Mouse (Mus musculus): ENCODE measurements around the gene Kctd3. TPM values are rescaled to one million over a fixed set of nuclear protein-coding genes. Genes with fewer than 3 reads are reported as not detected.
"Not testable (repeated sequence)": the region's sequence is repeated elsewhere in the genome, so short reads cannot be mapped to it uniquely, and the experiment has no call there.

Kctd3 gene
- polyA plus RNA-seq, 1 experiment from 2014 or later, result 53.9 TPM

- no peak for ATAC-seq (ENCODE audit: low FRiP score, low TSS enrichment)
- Histone ChIP-seq H3K4me1 (ENCODE audit: control insufficient read depth, insufficient read depth, low read length) (no peaks in the 10 kb centered on the region), H3K36me3 (ENCODE audit: control insufficient read depth, insufficient read depth, low read length) (no peaks in the 10 kb centered on the region), H3K4me3 (replicated peaks; ENCODE audit: low read depth, low read length) (no peak overlapping the region), H3K9me3 (ENCODE audit: control insufficient read depth, low read length) (no peaks in the 10 kb centered on the region), H3K4me2 (ENCODE audit: low read length) (no peak overlapping the region), H3K27me3 (ENCODE audit: control insufficient read depth, insufficient read depth, low read length) (no peaks in the 10 kb centered on the region), H3K27ac (replicated peaks; ENCODE audit: low read depth, low read length) (no peak overlapping the region), H3K9ac (replicated peaks; ENCODE audit: low read length) (no peak overlapping the region)
- WGBS, result 85% methylated on average over 3 of the region's 3 CpGs
- no peak for DNase-seq
Observed at GRCm38 (mm10) chr1:189046831-189047230, 39.2 kb upstream of the Kctd3 start.

- WGBS, result 89% methylated on average over 3 of the region's 3 CpGs
- no peak overlapping the region for H3K4me2 ChIP-seq (ENCODE audit: low read length)
- no peak for DNase-seq
- H3K4me3 ChIP-seq (replicated peaks; ENCODE audit: low read depth, low read length), result no peak overlapping the region
- no peaks in the 10 kb centered on the region for H3K27me3 ChIP-seq (ENCODE audit: control insufficient read depth, insufficient read depth, low read length)
- no peak overlapping the region for H3K9ac ChIP-seq (replicated peaks; ENCODE audit: low read length)
- ATAC-seq (ENCODE audit: low FRiP score, low TSS enrichment), result no peak
- H3K27ac ChIP-seq (replicated peaks; ENCODE audit: low read depth, low read length), result no peak overlapping the region
- no peaks in the 10 kb centered on the region for H3K4me1 ChIP-seq (ENCODE audit: control insufficient read depth, insufficient read depth, low read length)
- no peaks in the 10 kb centered on the region for H3K9me3 ChIP-seq (ENCODE audit: control insufficient read depth, low read length)
- H3K36me3 ChIP-seq (ENCODE audit: control insufficient read depth, insufficient read depth, low read length), result no peaks in the 10 kb centered on the region
Observed at GRCm38 (mm10) chr1:189046301-189046700, 38.7 kb upstream of the Kctd3 start.

GRCm38 (mm10) chr1:189041261-189041660 is 33.6 kb upstream of the Kctd3 start:
- DNase-seq (no peak), ATAC-seq (ENCODE audit: low FRiP score, low TSS enrichment) (no peak)
- 91% methylated on average over 12 of the region's 12 CpGs for WGBS
- H3K27me3 ChIP-seq (ENCODE audit: control insufficient read depth, insufficient read depth, low read length), result no peaks in the 10 kb centered on the region
- H3K36me3 ChIP-seq (ENCODE audit: control insufficient read depth, insufficient read depth, low read length), result no peaks in the 10 kb centered on the region
- no peak overlapping the region for H3K9ac ChIP-seq (replicated peaks; ENCODE audit: low read length)
- H3K9me3 ChIP-seq (ENCODE audit: control insufficient read depth, low read length), result no peaks in the 10 kb centered on the region
- no peak overlapping the region for H3K4me3 ChIP-seq (replicated peaks; ENCODE audit: low read depth, low read length)
- H3K4me2 ChIP-seq (ENCODE audit: low read length), result no peak overlapping the region
- H3K4me1 ChIP-seq (ENCODE audit: control insufficient read depth, insufficient read depth, low read length), result no peaks in the 10 kb centered on the region
- H3K27ac ChIP-seq (replicated peaks; ENCODE audit: low read depth, low read length), result no peak overlapping the region

- Histone ChIP-seq H3K36me3 (ENCODE audit: control insufficient read depth, insufficient read depth, low read length) (no peaks in the 10 kb centered on the region), H3K4me3 (replicated peaks; ENCODE audit: low read depth, low read length) (no peak overlapping the region), H3K4me1 (ENCODE audit: control insufficient read depth, insufficient read depth, low read length) (no peaks in the 10 kb centered on the region), H3K9ac (replicated peaks; ENCODE audit: low read length) (no peak overlapping the region), H3K9me3 (ENCODE audit: control insufficient read depth, low read length) (no peaks in the 10 kb centered on the region), H3K27me3 (ENCODE audit: control insufficient read depth, insufficient read depth, low read length) (no peaks in the 10 kb centered on the region), H3K4me2 (ENCODE audit: low read length) (no peak overlapping the region), H3K27ac (replicated peaks; ENCODE audit: low read depth, low read length) (no peak overlapping the region)
- no peak for DNase-seq
- WGBS, result 92% methylated on average over 5 of the region's 5 CpGs
- no peak for ATAC-seq (ENCODE audit: low FRiP score, low TSS enrichment)
Observed at GRCm38 (mm10) chr1:189039348-189039747, 31.7 kb upstream of the Kctd3 start.

GRCm38 (mm10) chr1:189032817-189033216 is 25.2 kb upstream of the Kctd3 start:
- not testable (repeated sequence) for H3K36me3 ChIP-seq (ENCODE audit: control insufficient read depth, insufficient read depth, low read length); H3K27ac ChIP-seq (replicated peaks; ENCODE audit: low read depth, low read length); DNase-seq; H3K9ac ChIP-seq (replicated peaks; ENCODE audit: low read length); H3K4me3 ChIP-seq (replicated peaks; ENCODE audit: low read depth, low read length); H3K4me2 ChIP-seq (ENCODE audit: low read length); H3K4me1 ChIP-seq (ENCODE audit: control insufficient read depth, insufficient read depth, low read length); H3K27me3 ChIP-seq (ENCODE audit: control insufficient read depth, insufficient read depth, low read length); ATAC-seq (ENCODE audit: low FRiP score, low TSS enrichment); H3K9me3 ChIP-seq (ENCODE audit: control insufficient read depth, low read length)
- WGBS, result 93% methylated on average over 2 of the region's 2 CpGs

GRCm38 (mm10) chr1:189030975-189031374 is 23.3 kb upstream of the Kctd3 start:
- Histone ChIP-seq H3K4me1 (ENCODE audit: control insufficient read depth, insufficient read depth, low read length) (no peaks in the 10 kb centered on the region), H3K4me2 (ENCODE audit: low read length) (no peak overlapping the region), H3K27ac (replicated peaks; ENCODE audit: low read depth, low read length) (no peak overlapping the region), H3K4me3 (replicated peaks; ENCODE audit: low read depth, low read length) (no peak overlapping the region), H3K27me3 (ENCODE audit: control insufficient read depth, insufficient read depth, low read length) (no peaks in the 10 kb centered on the region), H3K9ac (replicated peaks; ENCODE audit: low read length) (no peak overlapping the region), H3K9me3 (ENCODE audit: control insufficient read depth, low read length) (no peaks in the 10 kb centered on the region), H3K36me3 (ENCODE audit: control insufficient read depth, insufficient read depth, low read length) (no peaks in the 10 kb centered on the region)
- WGBS, result 79% methylated on average over 7 of the region's 7 CpGs
- DNase-seq (no peak), ATAC-seq (ENCODE audit: low FRiP score, low TSS enrichment) (no peak)

GRCm38 (mm10) chr1:189028267-189028666 is 20.6 kb upstream of the Kctd3 start:
- WGBS, result 63% methylated on average over 1 of the region's 1 CpGs
- DNase-seq (peak; percentile 76), ATAC-seq (ENCODE audit: low FRiP score, low TSS enrichment) (no peak)
- Histone ChIP-seq H3K9me3 (ENCODE audit: control insufficient read depth, low read length) (no peaks in the 10 kb centered on the region), H3K27ac (replicated peaks; ENCODE audit: low read depth, low read length) (no peak overlapping the region), H3K27me3 (ENCODE audit: control insufficient read depth, insufficient read depth, low read length) (no peaks in the 10 kb centered on the region), H3K4me2 (ENCODE audit: low read length) (no peak overlapping the region), H3K36me3 (ENCODE audit: control insufficient read depth, insufficient read depth, low read length) (no peaks in the 10 kb centered on the region), H3K4me1 (ENCODE audit: control insufficient read depth, insufficient read depth, low read length) (no peaks in the 10 kb centered on the region), H3K9ac (replicated peaks; ENCODE audit: low read length) (no peak overlapping the region), H3K4me3 (replicated peaks; ENCODE audit: low read depth, low read length) (no peak overlapping the region)

GRCm38 (mm10) chr1:189026885-189027284 is 19.2 kb upstream of the Kctd3 start:
- no peak overlapping the region for H3K27ac ChIP-seq (replicated peaks; ENCODE audit: low read depth, low read length)
- no peak overlapping the region for H3K4me3 ChIP-seq (replicated peaks; ENCODE audit: low read depth, low read length)
- H3K36me3 ChIP-seq (ENCODE audit: control insufficient read depth, insufficient read depth, low read length), result no peaks in the 10 kb centered on the region
- H3K27me3 ChIP-seq (ENCODE audit: control insufficient read depth, insufficient read depth, low read length), result no peaks in the 10 kb centered on the region
- H3K9ac ChIP-seq (replicated peaks; ENCODE audit: low read length), result no peak overlapping the region
- 69% methylated on average over 8 of the region's 8 CpGs for whole genome bisulfite sequencing
- no peak overlapping the region for H3K4me2 ChIP-seq (ENCODE audit: low read length)
- no peaks in the 10 kb centered on the region for H3K4me1 ChIP-seq (ENCODE audit: control insufficient read depth, insufficient read depth, low read length)
- ATAC-seq (ENCODE audit: low FRiP score, low TSS enrichment) (no peak), DNase-seq (peak; percentile 82)
- no peaks in the 10 kb centered on the region for H3K9me3 ChIP-seq (ENCODE audit: control insufficient read depth, low read length)

- H3K9ac ChIP-seq (replicated peaks; ENCODE audit: low read length), result no peak overlapping the region
- H3K36me3 ChIP-seq (ENCODE audit: control insufficient read depth, insufficient read depth, low read length), result no peaks in the 10 kb centered on the region
- H3K4me2 ChIP-seq (ENCODE audit: low read length), result no peak overlapping the region
- H3K27me3 ChIP-seq (ENCODE audit: control insufficient read depth, insufficient read depth, low read length), result no peaks in the 10 kb centered on the region
- ATAC-seq (ENCODE audit: low FRiP score, low TSS enrichment), result no peak
- WGBS, result 92% methylated on average over 1 of the region's 1 CpGs
- H3K9me3 ChIP-seq (ENCODE audit: control insufficient read depth, low read length), result no peaks in the 10 kb centered on the region
- no peak for DNase-seq
- no peaks in the 10 kb centered on the region for H3K4me1 ChIP-seq (ENCODE audit: control insufficient read depth, insufficient read depth, low read length)
- no peak overlapping the region for H3K4me3 ChIP-seq (replicated peaks; ENCODE audit: low read depth, low read length)
- no peak overlapping the region for H3K27ac ChIP-seq (replicated peaks; ENCODE audit: low read depth, low read length)
Observed at GRCm38 (mm10) chr1:189023701-189024080, 16.1 kb upstream of the Kctd3 start.
